Mouse (Mus musculus) liver, embryonic 12.5 days (tissue): ENCODE results near the gene Dnm2. TPM values are rescaled to one million over a fixed set of nuclear protein-coding genes. Genes with fewer than 3 reads are reported as not detected.

Experiments
- ATAC-seq: fragments of 200-750 bp; cut with Nextera tagmentation; 2 replicates; pipeline ENCODE4 v1.8.0; 2017; ENCODE audit warnings: moderate number of reproducible peaks, mild to moderate bottlenecking, moderate library complexity
- H3K27ac ChIP-seq: fragments of 300-500 bp; sonication (generic); 2 replicates; pipeline ENCODE4 v1.5.1; 2016; ENCODE audit warnings: mild to moderate bottlenecking
- H3K27me3 ChIP-seq: fragments of 300-500 bp; sonication (generic); replicated peaks from 2 replicates; pipeline ENCODE4 v1.6.1; 2016; ENCODE audit warnings: mild to moderate bottlenecking, moderate library complexity
- H3K36me3 ChIP-seq: fragments of 300-500 bp; sonication (generic); 2 replicates; pipeline ENCODE4 v1.6.1; 2016; ENCODE audit warnings: mild to moderate bottlenecking, moderate library complexity
- H3K4me1 ChIP-seq: fragments of 300-500 bp; sonication (generic); 2 replicates; pipeline ENCODE4 v1.6.1; 2016
- H3K4me2 ChIP-seq: fragments of 300-500 bp; sonication (generic); 2 replicates; pipeline ENCODE4 v1.6.1; 2016; ENCODE audit warnings: mild to moderate bottlenecking, moderate library complexity
- H3K4me3 ChIP-seq: fragments of 300-500 bp; sonication (generic); 2 replicates; pipeline ENCODE4 v1.5.1; 2016; ENCODE audit warnings: mild to moderate bottlenecking, moderate library complexity
- H3K9ac ChIP-seq: fragments of 300-500 bp; sonication (generic); 2 replicates; pipeline ENCODE4 v1.6.1; 2016; ENCODE audit warnings: mild to moderate bottlenecking, moderate library complexity
- H3K9me3 ChIP-seq: fragments of 300-500 bp; sonication (generic); replicated peaks from 2 replicates; pipeline ENCODE4 v1.6.1; 2016; ENCODE audit warnings: mild to moderate bottlenecking, moderate library complexity
- WGBS: fragments of 180-500 bp; shearing (Covaris S2); methylation state at CpG from one replicate; pipeline ENCODE4 v1.1.7; 2016; ENCODE audit not compliant: insufficient replicate concordance; 5-methylcytosine and 5-hydroxymethylcytosine counted together
- polyA plus RNA-seq: library from polyadenylated mRNA; unstranded; fragments of >200 nt; fragmentation: Nextera tagmentation; extraction: Ambion mirVana; gene quantifications from 2 replicates; pipeline ENCODE4 v1.2.1, GENCODE M21; 2016

Dnm2 gene
- polyA plus RNA-seq, 1 experiment from 2014 or later: 75.5 TPM

DNA sequence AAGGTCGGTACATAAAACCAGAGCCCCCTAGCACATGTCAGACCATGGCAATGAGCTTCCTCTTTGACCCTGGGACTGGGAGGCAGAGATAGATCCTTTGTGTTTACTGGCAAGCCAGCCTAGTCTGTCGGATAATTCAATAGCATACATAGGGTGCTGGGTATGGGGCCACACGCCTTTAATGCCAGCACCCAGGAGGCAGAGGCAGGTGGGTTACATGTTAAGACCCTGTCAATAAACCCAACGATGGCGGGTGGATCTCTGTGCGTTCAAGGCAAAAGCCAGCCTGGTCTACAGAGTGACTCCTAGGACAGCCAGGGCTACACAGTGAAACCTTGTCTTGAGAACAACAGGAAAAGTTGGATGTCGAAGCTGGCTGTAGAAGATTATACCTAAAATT is 16.1 kb upstream of the Dnm2 start:
- Histone ChIP-seq H3K27ac (no peak overlapping the region), H3K9me3 (no peaks in the 10 kb centered on the region), H3K9ac (no peak overlapping the region), H3K4me2 (no peak overlapping the region), H3K36me3 (peaks cover 34% of the 10 kb centered on the region), H3K4me1 (peaks cover 22% of the 10 kb centered on the region), H3K27me3 (no peaks in the 10 kb centered on the region), H3K4me3 (no peak overlapping the region)
- 64% methylated on average over 7 of the region's 7 CpGs for WGBS
- ATAC-seq: no peak

GRCm38 (mm10) chr9:21409592-21410317 is 15.0 kb upstream of the Dnm2 start:
- Histone ChIP-seq H3K27ac (no peak overlapping the region), H3K4me1 (peaks cover 23% of the 10 kb centered on the region), H3K4me2 (no peak overlapping the region), H3K9me3 (no peaks in the 10 kb centered on the region), H3K36me3 (peaks cover 34% of the 10 kb centered on the region), H3K9ac (no peak overlapping the region), H3K4me3 (no peak overlapping the region), H3K27me3 (no peaks in the 10 kb centered on the region)
- 32% methylated on average over 9 of the region's 9 CpGs for WGBS
- no peak for ATAC-seq

DNA sequence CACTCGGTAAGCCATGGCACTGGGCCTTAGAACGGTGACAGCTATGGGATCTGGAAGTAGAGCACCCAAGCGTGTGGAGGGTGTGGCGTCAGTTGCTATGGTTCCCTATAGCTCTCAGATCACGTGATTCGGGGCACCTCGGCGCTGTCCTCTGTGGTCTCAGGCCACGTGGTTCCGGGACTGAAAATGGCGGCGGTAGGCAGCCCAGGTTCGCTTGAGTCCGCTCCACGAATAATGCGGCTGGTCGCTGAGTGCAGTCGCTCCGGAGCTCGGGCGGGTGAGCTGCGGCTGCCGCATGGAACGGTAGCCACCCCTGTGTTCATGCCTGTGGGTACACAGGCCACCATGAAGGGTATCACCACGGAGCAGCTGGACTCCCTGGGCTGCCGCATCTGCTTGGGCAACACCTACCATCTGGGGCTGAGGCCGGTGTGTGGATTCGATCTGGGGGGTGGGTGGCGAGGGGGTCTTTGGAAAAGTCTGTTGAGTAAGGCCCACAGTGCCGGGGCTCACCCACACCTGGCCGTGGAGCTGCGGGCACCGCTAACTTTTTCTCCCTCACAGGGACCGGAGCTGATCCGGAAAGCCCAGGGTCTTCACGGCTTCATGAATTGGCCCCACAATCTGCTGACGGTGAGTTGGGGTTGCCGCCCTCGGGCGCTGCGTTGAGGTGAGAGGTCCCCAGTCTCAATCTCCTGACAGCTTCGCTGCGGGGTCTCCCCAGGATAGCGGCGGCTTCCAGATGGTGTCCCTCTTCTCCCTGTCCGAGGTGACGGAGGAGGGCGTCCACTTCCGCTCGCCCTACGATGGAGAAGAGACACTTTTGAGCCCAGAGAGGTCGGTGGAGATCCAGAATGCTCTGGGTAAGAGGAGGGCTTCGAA is 12.8 kb upstream of the Dnm2 start, which contains the start of gene Qtrt1:
Qtrt1 (plus strand) TSS at position 169 of the 882 bp plus-strand sequence.
- H3K27ac ChIP-seq: peak within 1 kb of the TSS; percentile 73
- no peaks in the 10 kb centered on the region for H3K27me3 ChIP-seq
- peak within 1 kb of the TSS; percentile 93 for H3K4me2 ChIP-seq
- peaks cover 35% of the 10 kb centered on the region for H3K4me1 ChIP-seq
- peak; percentile 94 for ATAC-seq
- under 1% methylated on average over 53 of the region's 53 CpGs for WGBS
- H3K9me3 ChIP-seq: no peaks in the 10 kb centered on the region
- H3K36me3 ChIP-seq: peaks cover 31% of the 10 kb centered on the region
- H3K9ac ChIP-seq: peak within 1 kb of the TSS; percentile 81
- peak within 1 kb of the TSS; percentile 80 for H3K4me3 ChIP-seq

- H3K4me3 ChIP-seq: no peak overlapping the region
- 0 out of 2 replicates have a peak overlapping the region, but pooled peaks have one; percentile 4 for H3K9ac ChIP-seq
- H3K4me2 ChIP-seq: no peak overlapping the region
- ATAC-seq: no peak
- H3K27ac ChIP-seq: no peak overlapping the region
- H3K36me3 ChIP-seq: peaks cover 82% of the 10 kb centered on the region
- no peaks in the 10 kb centered on the region for H3K27me3 ChIP-seq
- peaks cover 28% of the 10 kb centered on the region for H3K4me1 ChIP-seq
- 92% methylated on average over 2 of the region's 2 CpGs for WGBS
- H3K9me3 ChIP-seq: no peaks in the 10 kb centered on the region
Observed at GRCm38 (mm10) chr9:21417866-21418265, 6.8 kb upstream of the Dnm2 start.

DNA sequence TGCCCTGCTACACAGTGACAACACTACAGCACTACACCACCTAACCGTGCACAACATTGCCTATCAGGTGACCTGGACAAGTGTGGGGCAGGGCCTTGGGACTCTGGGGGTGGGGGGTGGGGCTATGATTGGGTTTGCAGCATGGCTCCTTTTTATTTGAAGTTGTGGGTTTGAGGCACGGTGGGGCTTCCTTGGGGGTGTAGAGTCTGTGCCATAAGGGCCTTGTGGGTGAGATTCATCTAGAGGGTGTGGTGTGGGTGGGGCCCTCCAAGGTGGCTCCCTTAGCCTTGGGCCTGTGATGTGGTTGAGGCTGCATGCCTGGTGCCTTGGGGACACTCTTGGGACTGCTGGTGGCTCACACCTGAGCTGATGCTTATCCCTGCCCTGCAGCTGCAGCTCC is 5.1 kb upstream of the Dnm2 start:
- no peak overlapping the region for H3K9ac ChIP-seq
- no peaks in the 10 kb centered on the region for H3K9me3 ChIP-seq
- no peak overlapping the region for H3K4me3 ChIP-seq
- no peak overlapping the region for H3K4me2 ChIP-seq
- H3K4me1 ChIP-seq: peaks cover 39% of the 10 kb centered on the region
- peaks cover 70% of the 10 kb centered on the region for H3K36me3 ChIP-seq
- no peak overlapping the region for H3K27ac ChIP-seq
- 55% methylated on average over 2 of the region's 2 CpGs for WGBS
- H3K27me3 ChIP-seq: no peaks in the 10 kb centered on the region
- no peak for ATAC-seq

GRCm38 (mm10) chr9:21425556-21425945 is 843 bp downstream of the Dnm2 start:
- Histone ChIP-seq H3K27me3 (no peaks in the 10 kb centered on the region), H3K36me3 (peaks cover 30% of the 10 kb centered on the region), H3K9me3 (no peaks in the 10 kb centered on the region), H3K4me2 (peak overlapping the region; percentile 91), H3K4me3 (peak overlapping the region; percentile 79), H3K9ac (peak overlapping the region; percentile 93), H3K4me1 (peaks cover 64% of the 10 kb centered on the region), H3K27ac (peak overlapping the region; percentile 92)
- no peak for ATAC-seq
- 3% methylated on average over 6 of the region's 6 CpGs for WGBS

DNA sequence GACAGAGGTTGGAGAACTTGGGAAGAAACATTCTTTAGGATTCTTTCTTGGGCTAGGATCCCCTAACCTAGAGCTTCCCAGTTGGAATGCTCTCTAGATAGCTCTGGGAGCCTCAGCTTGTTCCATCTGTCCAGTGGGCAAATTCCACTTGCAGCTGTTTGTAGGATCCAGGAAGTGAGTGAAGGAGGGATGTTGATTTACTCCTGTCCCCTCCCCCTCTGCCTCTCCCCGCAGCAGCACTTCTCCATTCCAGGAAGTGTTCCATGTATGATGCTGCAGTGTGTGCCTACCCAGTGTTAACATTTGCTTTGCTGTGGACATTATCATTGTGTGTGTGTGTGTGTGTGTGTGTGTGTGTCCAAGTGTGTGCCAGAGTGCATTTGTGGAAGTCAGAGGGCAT is 1.3 kb downstream of the Dnm2 start:
- WGBS: 0% methylated on average over 1 of the region's 1 CpGs
- no peaks in the 10 kb centered on the region for H3K27me3 ChIP-seq

GRCm38 (mm10) chr9:21426525-21426924 is 1.8 kb downstream of the Dnm2 start:
- Histone ChIP-seq H3K4me3 (peak overlapping the region; percentile 79), H3K4me1 (peaks cover 70% of the 10 kb centered on the region), H3K9me3 (no peaks in the 10 kb centered on the region), H3K4me2 (peak overlapping the region; percentile 91), H3K9ac (peak overlapping the region; percentile 93), H3K36me3 (peaks cover 22% of the 10 kb centered on the region), H3K27me3 (no peaks in the 10 kb centered on the region), H3K27ac (peak overlapping the region; percentile 46; the same call in 1 of the 2 replicates)
- ATAC-seq: no peak
- WGBS: 32% methylated on average over 2 of the region's 2 CpGs

More for the DNA sequence above, 1.3 kb downstream of the Dnm2 start:
- H3K4me2 ChIP-seq: peak overlapping the region; percentile 91
- peak overlapping the region; percentile 92 for H3K27ac ChIP-seq
- peak overlapping the region; percentile 93 for H3K9ac ChIP-seq
- no peak for ATAC-seq
- H3K9me3 ChIP-seq: no peaks in the 10 kb centered on the region
- peak overlapping the region; percentile 79 for H3K4me3 ChIP-seq
- H3K4me1 ChIP-seq: peaks cover 67% of the 10 kb centered on the region
- H3K36me3 ChIP-seq: peaks cover 27% of the 10 kb centered on the region

- no peak for ATAC-seq
- Histone ChIP-seq H3K27me3 (no peaks in the 10 kb centered on the region), H3K27ac (no peak overlapping the region), H3K9me3 (no peaks in the 10 kb centered on the region), H3K36me3 (peaks cover 14% of the 10 kb centered on the region), H3K9ac (no peak overlapping the region), H3K4me3 (no peak overlapping the region), H3K4me1 (peaks cover 76% of the 10 kb centered on the region), H3K4me2 (no peak overlapping the region)
- 80% methylated on average over 2 of the region's 2 CpGs for WGBS
Observed at GRCm38 (mm10) chr9:21427773-21428172, 3.1 kb downstream of the Dnm2 start.

GRCm38 (mm10) chr9:21428178-21428577 is 3.5 kb downstream of the Dnm2 start:
- Histone ChIP-seq H3K4me2 (no peak overlapping the region), H3K36me3 (peaks cover 14% of the 10 kb centered on the region), H3K27me3 (no peaks in the 10 kb centered on the region), H3K4me3 (no peak overlapping the region), H3K4me1 (peaks cover 75% of the 10 kb centered on the region), H3K27ac (no peak overlapping the region), H3K9me3 (no peaks in the 10 kb centered on the region), H3K9ac (no peak overlapping the region)
- no peak for ATAC-seq
- 82% methylated on average over 6 of the region's 6 CpGs for WGBS

GRCm38 (mm10) chr9:21430724-21431123 is 6.0 kb downstream of the Dnm2 start:
- ATAC-seq: no peak
- Histone ChIP-seq H3K9ac (no peak overlapping the region), H3K27me3 (no peaks in the 10 kb centered on the region), H3K27ac (no peak overlapping the region), H3K4me3 (no peak overlapping the region), H3K4me1 (peaks cover 74% of the 10 kb centered on the region), H3K36me3 (peaks cover 29% of the 10 kb centered on the region), H3K4me2 (no peak overlapping the region), H3K9me3 (no peaks in the 10 kb centered on the region)
- 77% methylated on average over 7 of the region's 7 CpGs for WGBS

- Histone ChIP-seq H3K4me3 (no peak overlapping the region), H3K4me1 (peaks cover 74% of the 10 kb centered on the region), H3K27ac (no peak overlapping the region), H3K36me3 (peaks cover 29% of the 10 kb centered on the region), H3K9ac (no peak overlapping the region), H3K9me3 (no peaks in the 10 kb centered on the region), H3K27me3 (no peaks in the 10 kb centered on the region), H3K4me2 (no peak overlapping the region)
- ATAC-seq: no peak
- 84% methylated on average over 7 of the region's 7 CpGs for WGBS
Observed at GRCm38 (mm10) chr9:21432066-21432465, 7.4 kb downstream of the Dnm2 start.
